Mouse (Mus musculus) liver, embryonic 13.5 days (tissue): ENCODE results near the gene Mef2d. TPM values are rescaled to one million over a fixed set of nuclear protein-coding genes. Genes with fewer than 3 reads are reported as not detected.
A peak's percentile ranks its signal among the peaks of the same experiment; 100 is the strongest.

ENCODE experiments used
- ATAC-seq: fragments of 200-750 bp; cut with Nextera tagmentation; 2 replicates; pipeline ENCODE4 v1.8.0; 2017; ENCODE audit warnings: low read depth, mild to moderate bottlenecking, moderate number of reproducible peaks, moderate library complexity
- DNase-seq: peaks from one replicate; pipeline ENCODE4 v3.0.0; 2022
- H3K27ac ChIP-seq: fragments of 300-500 bp; sonication (generic); 2 replicates; pipeline ENCODE4 v1.5.1; 2015; ENCODE audit warnings: moderate library complexity, mild to moderate bottlenecking, inconsistent platforms
- H3K27me3 ChIP-seq: fragments of 300-500 bp; sonication (generic); 2 replicates; pipeline ENCODE4 v1.6.1; 2015; ENCODE audit warnings: mild to moderate bottlenecking, inconsistent platforms
- H3K36me3 ChIP-seq: fragments of 300-500 bp; sonication (generic); 2 replicates; pipeline ENCODE4 v1.6.1; 2015; ENCODE audit warnings: mild to moderate bottlenecking, inconsistent platforms
- H3K4me1 ChIP-seq: fragments of 300-500 bp; sonication (generic); replicated peaks from 2 replicates; pipeline ENCODE4 v1.6.1; 2015; ENCODE audit warnings: inconsistent platforms
- H3K4me2 ChIP-seq: fragments of 300-500 bp; sonication (generic); 2 replicates; pipeline ENCODE4 v1.6.1; 2015; ENCODE audit warnings: inconsistent platforms, mild to moderate bottlenecking, moderate library complexity
- H3K4me3 ChIP-seq: fragments of 300-500 bp; sonication (generic); replicated peaks from 2 replicates; pipeline ENCODE4 v1.5.1; 2015; ENCODE audit warnings: mild to moderate bottlenecking, inconsistent platforms
- H3K9ac ChIP-seq: fragments of 300-500 bp; sonication (generic); 2 replicates; pipeline ENCODE4 v1.6.1; 2015; ENCODE audit warnings: mild to moderate bottlenecking, inconsistent platforms
- H3K9me3 ChIP-seq: fragments of 300-500 bp; sonication (generic); replicated peaks from 2 replicates; pipeline ENCODE4 v1.6.1; 2016; ENCODE audit warnings: inconsistent platforms
- WGBS: fragments of 180-500 bp; shearing (Covaris S2); methylation state at CpG from one replicate; pipeline ENCODE4 v1.1.7; 2015; ENCODE audit not compliant: insufficient replicate concordance; 5-methylcytosine and 5-hydroxymethylcytosine counted together
- polyA plus RNA-seq: library from polyadenylated mRNA; unstranded; fragments of >200 nt; fragmentation: Nextera tagmentation; extraction: Ambion mirVana; gene quantifications from 2 replicates; pipeline ENCODE4 v1.2.1, GENCODE M21; 2015

Mef2d gene
- polyA plus RNA-seq, 1 experiment from 2014 or later, result 5.5 TPM

- 55% methylated on average over 6 of the region's 6 CpGs for WGBS
- DNase-seq, result no peak
- H3K9ac ChIP-seq, result peak overlapping the region; percentile 90
Observed at GRCm38 (mm10) chr3:88144648-88145410, 2.7 kb downstream of the Mef2d start.

GRCm38 (mm10) chr3:88145411-88145782 lies 3.2 kb downstream of the Mef2d start:
- Histone ChIP-seq H3K4me2 (peak overlapping the region; percentile 99), H3K9ac (peak overlapping the region; percentile 90), H3K9me3 (no peaks in the 10 kb centered on the region), H3K27me3 (no peaks in the 10 kb centered on the region), H3K4me3 (peak overlapping the region; percentile 86), H3K36me3 (0 out of 2 replicates have a peak, but pooled peaks cover 6% of the 10 kb centered on the region), H3K4me1 (peaks cover 95% of the 10 kb centered on the region), H3K27ac (peak overlapping the region; percentile 97)
- ATAC-seq (no peak), DNase-seq (no peak)
- WGBS, result 34% methylated on average over 4 of the region's 4 CpGs

More at GRCm38 (mm10) chr3:88144648-88145410, 2.7 kb downstream of the Mef2d start:
- no peak for ATAC-seq
- peak overlapping the region; percentile 86 for H3K4me3 ChIP-seq
- peak overlapping the region; percentile 99 for H3K4me2 ChIP-seq
- no peaks in the 10 kb centered on the region for H3K27me3 ChIP-seq
- H3K36me3 ChIP-seq, result 0 out of 2 replicates have a peak, but pooled peaks cover 6% of the 10 kb centered on the region
- H3K4me1 ChIP-seq, result peaks cover 95% of the 10 kb centered on the region
- peak overlapping the region; percentile 97 for H3K27ac ChIP-seq
- H3K9me3 ChIP-seq, result no peaks in the 10 kb centered on the region

DNA sequence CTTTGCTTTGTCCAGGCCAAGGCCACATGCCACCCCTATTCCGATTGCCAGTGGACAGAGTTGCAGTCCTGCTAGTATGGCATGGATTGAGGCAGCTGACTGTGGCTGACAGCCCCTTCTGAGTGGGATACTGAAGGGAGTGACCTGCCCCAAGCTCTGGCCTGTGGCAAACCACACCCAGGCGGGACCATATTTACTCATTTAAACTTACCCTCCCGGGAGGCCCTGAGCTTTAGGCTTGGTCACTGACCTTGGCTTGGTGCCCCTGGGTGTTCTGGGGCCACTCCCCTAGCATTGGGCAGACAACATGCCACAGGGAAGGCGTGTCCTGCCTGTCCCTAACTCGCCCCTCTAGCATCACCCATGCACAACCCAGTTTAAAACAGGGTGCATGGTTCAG lies 3.8 kb downstream of the Mef2d start:
- peak overlapping the region; percentile 86 for H3K4me3 ChIP-seq
- H3K9ac ChIP-seq, result peak overlapping the region; percentile 90
- no peaks in the 10 kb centered on the region for H3K9me3 ChIP-seq
- DNase-seq (peak; percentile 41), ATAC-seq (no peak)
- 26% methylated on average over 5 of the region's 5 CpGs for WGBS
- H3K27ac ChIP-seq, result peak overlapping the region; percentile 97
- H3K4me1 ChIP-seq, result peaks cover 95% of the 10 kb centered on the region
- peak overlapping the region; percentile 99 for H3K4me2 ChIP-seq
- 0 out of 2 replicates have a peak, but pooled peaks cover 6% of the 10 kb centered on the region for H3K36me3 ChIP-seq
- H3K27me3 ChIP-seq, result no peaks in the 10 kb centered on the region

- Histone ChIP-seq H3K36me3 (0 out of 2 replicates have a peak, but pooled peaks cover 6% of the 10 kb centered on the region), H3K27ac (peak overlapping the region; percentile 97), H3K27me3 (no peaks in the 10 kb centered on the region), H3K4me1 (peaks cover 95% of the 10 kb centered on the region), H3K4me3 (peak overlapping the region; percentile 86; the same call in 1 of the 2 replicates), H3K4me2 (peak overlapping the region; percentile 99), H3K9me3 (no peaks in the 10 kb centered on the region), H3K9ac (peak overlapping the region; percentile 90; the same call in 1 of the 2 replicates)
- no peak for DNase-seq
- WGBS, result 26% methylated on average over 5 of the region's 5 CpGs
- no peak for ATAC-seq
Observed at GRCm38 (mm10) chr3:88146376-88147112, 4.4 kb downstream of the Mef2d start.

DNA sequence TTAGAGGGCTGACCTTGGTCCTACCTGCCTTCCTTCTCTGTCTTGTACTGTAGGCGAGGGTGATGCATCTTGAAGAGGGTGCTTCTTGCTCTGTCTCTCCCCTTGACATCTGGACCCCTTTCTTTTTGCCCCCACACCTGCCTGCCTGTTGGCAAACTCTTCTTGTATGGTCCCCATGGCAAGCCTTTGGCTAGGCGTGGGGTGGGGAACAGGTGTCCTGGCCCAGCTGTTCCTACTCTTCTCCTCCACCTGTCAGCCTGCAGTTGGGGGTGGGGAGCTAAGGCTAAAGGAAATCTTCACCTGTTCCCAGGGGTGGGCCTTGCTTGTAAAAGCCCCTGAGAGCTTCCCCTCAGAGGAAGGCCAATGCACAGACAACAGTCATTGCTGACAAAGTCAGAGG lies 5.3 kb downstream of the Mef2d start:
- WGBS, result 58% methylated on average over 2 of the region's 2 CpGs
- Histone ChIP-seq H3K4me1 (peaks cover 99% of the 10 kb centered on the region), H3K27me3 (no peaks in the 10 kb centered on the region), H3K9me3 (no peaks in the 10 kb centered on the region), H3K27ac (peak overlapping the region; percentile 55), H3K36me3 (peaks cover 6% of the 10 kb centered on the region; the same call in 1 of the 2 replicates), H3K4me2 (0 out of 2 replicates have a peak overlapping the region, but pooled peaks have one; percentile 10), H3K9ac (no peak overlapping the region; the same call in 1 of the 2 replicates), H3K4me3 (no peak overlapping the region)
- no peak for ATAC-seq
- DNase-seq, result no peak

- ATAC-seq (no peak), DNase-seq (no peak)
- 89% methylated on average over 1 of the region's 1 CpGs for WGBS
- peaks cover 98% of the 10 kb centered on the region for H3K4me1 ChIP-seq
- H3K27ac ChIP-seq, result peak overlapping the region; percentile 55
- H3K27me3 ChIP-seq, result no peaks in the 10 kb centered on the region
- no peaks in the 10 kb centered on the region for H3K9me3 ChIP-seq
- no peak overlapping the region; the same call in 1 of the 2 replicates for H3K9ac ChIP-seq
- H3K4me2 ChIP-seq, result 0 out of 2 replicates have a peak overlapping the region, but pooled peaks have one; percentile 10
- H3K4me3 ChIP-seq, result no peak overlapping the region
- peaks cover 6% of the 10 kb centered on the region; the same call in 1 of the 2 replicates for H3K36me3 ChIP-seq
Observed at GRCm38 (mm10) chr3:88147866-88148265, 5.7 kb downstream of the Mef2d start.

GRCm38 (mm10) chr3:88148354-88148753 lies 6.2 kb downstream of the Mef2d start:
- H3K4me2 ChIP-seq, result 0 out of 2 replicates have a peak overlapping the region, but pooled peaks have one; percentile 33
- WGBS, result 53% methylated on average over 5 of the region's 5 CpGs
- DNase-seq (no peak), ATAC-seq (no peak)
- no peak overlapping the region for H3K4me3 ChIP-seq
- peaks cover 97% of the 10 kb centered on the region for H3K4me1 ChIP-seq
- H3K9ac ChIP-seq, result no peak overlapping the region; the same call in 1 of the 2 replicates
- no peaks in the 10 kb centered on the region for H3K9me3 ChIP-seq
- H3K27me3 ChIP-seq, result no peaks in the 10 kb centered on the region
- peaks cover 6% of the 10 kb centered on the region; the same call in 1 of the 2 replicates for H3K36me3 ChIP-seq
- peak overlapping the region; percentile 55 for H3K27ac ChIP-seq

- Histone ChIP-seq H3K4me3 (0 out of 2 replicates have a peak overlapping the region, but pooled peaks have one; percentile 6), H3K36me3 (peaks cover 9% of the 10 kb centered on the region; the same call in 1 of the 2 replicates), H3K4me1 (peaks cover 96% of the 10 kb centered on the region), H3K27me3 (no peaks in the 10 kb centered on the region), H3K4me2 (peak overlapping the region; percentile 33), H3K27ac (peak overlapping the region; percentile 71), H3K9ac (peak overlapping the region; percentile 39), H3K9me3 (no peaks in the 10 kb centered on the region)
- DNase-seq (peak; percentile 23), ATAC-seq (peak; percentile 32; the same call in 1 of the 2 replicates)
- WGBS, result 44% methylated on average over 4 of the region's 4 CpGs
Observed at GRCm38 (mm10) chr3:88148776-88149509, 6.8 kb downstream of the Mef2d start.

DNA sequence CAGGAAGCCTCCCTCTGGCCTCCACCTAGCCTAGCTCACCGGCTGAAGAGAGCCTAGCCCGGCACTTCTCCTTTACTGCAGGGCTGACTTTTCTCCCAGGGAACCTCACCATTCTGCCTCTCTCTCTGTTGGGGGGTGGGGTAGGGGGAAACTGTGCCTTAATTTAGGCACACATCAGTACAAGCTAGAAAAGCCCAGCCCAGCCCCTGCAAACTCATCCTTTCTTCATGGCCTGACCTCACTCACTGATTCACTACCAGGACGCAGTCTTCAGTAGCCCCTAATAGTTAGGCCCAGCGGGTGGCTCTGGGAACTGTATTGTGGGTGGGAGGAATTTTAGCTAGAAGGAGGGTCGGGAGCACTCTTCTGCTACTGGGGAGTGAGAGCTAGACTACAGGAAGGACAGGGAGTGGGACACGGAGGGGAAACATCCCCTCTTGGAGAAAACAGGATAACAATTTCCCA lies 7.4 kb downstream of the Mef2d start:
- Histone ChIP-seq H3K9ac (peak overlapping the region; percentile 53; the same call in 1 of the 2 replicates), H3K9me3 (no peaks in the 10 kb centered on the region), H3K4me3 (0 out of 2 replicates have a peak overlapping the region, but pooled peaks have one; percentile 6), H3K4me1 (peaks cover 94% of the 10 kb centered on the region), H3K27me3 (no peaks in the 10 kb centered on the region), H3K36me3 (peaks cover 9% of the 10 kb centered on the region; the same call in 1 of the 2 replicates), H3K27ac (peak overlapping the region; percentile 71), H3K4me2 (peak overlapping the region; percentile 33)
- DNase-seq (no peak), ATAC-seq (no peak)
- 22% methylated on average over 6 of the region's 6 CpGs for WGBS
